Comparison of ENCODE assay signal across 9 mouse cellular contexts in genomic region chr3:144412538-144413272, GRCm38 (mm10).
DNase-seq lines count a peak whose midpoint lies in the region; ATAC-seq lines count a peak whose summit lies in the region.
"Had no signal": no experiment of that assay in that cellular context is flagged by ENCODE, and none has a peak within 500 bp of the region (broad histone marks: within the 10 kb centered on the region; RNA-seq: fewer than 3 reads in every experiment).

No protein-coding gene starts in this region.

- no peak for DNase-seq in heart, adult 9 months (ENCODE audit: low spot score in 2 of 2)
- DNase-seq in limb, embryonic 10.5 days (ENCODE audit: low spot score), result peak; percentile 44
- no peak for DNase-seq in layer of hippocampus, postnatal 14 days (ENCODE audit: low spot score in 2 of 2)
- no peak for DNase-seq in kidney, postnatal 36 days
- DNase-seq in layer of hippocampus, adult 9-11 months, result no peak

- no peaks in the 10 kb centered on the region for H3K27me3 ChIP-seq in heart, embryonic 14.5 days (ENCODE audit: control insufficient read depth, insufficient read depth, low read length)
- H3K27me3 ChIP-seq in embryonic facial prominence, embryonic 12.5 days, result no peaks in the 10 kb centered on the region
- no peaks in the 10 kb centered on the region for H3K27me3 ChIP-seq in limb, embryonic 10.5 days (ENCODE audit: low read depth, poor library complexity, severe bottlenecking)
- H3K27me3 ChIP-seq in stomach, embryonic 15.5 days (replicated peaks), result no peaks in the 10 kb centered on the region

- 0 out of 4 replicates have a peak overlapping the region, but pooled peaks of 1 of the 2 experiments have one; percentile 5 for H3K4me3 ChIP-seq in heart, embryonic 14.5 days (ENCODE audit: control insufficient read depth in 1 of 2, insufficient read depth in 1 of 2, low read depth in 1 of 2, low read length in 2 of 2)
- H3K4me3 ChIP-seq in embryonic facial prominence, embryonic 12.5 days, result no peak overlapping the region
- H3K4me3 ChIP-seq in limb, embryonic 10.5 days, result peak overlapping the region; percentile 27
- H3K4me3 ChIP-seq in stomach, embryonic 15.5 days (replicated peaks), result no peak overlapping the region
- H3K4me3 ChIP-seq: myocyte had no signal

- peak; percentile 52; the same call in 1 of the 2 replicates for ATAC-seq in heart, embryonic 14.5 days (ENCODE audit: insufficient number of reproducible peaks, insufficient read depth, low FRiP score, low read depth)
- no peak for ATAC-seq in embryonic facial prominence, embryonic 12.5 days (ENCODE audit: insufficient number of reproducible peaks, insufficient read depth, low FRiP score, low TSS enrichment)
- ATAC-seq in stomach, embryonic 15.5 days (ENCODE audit: insufficient read depth, low FRiP score, low read depth), result no peak

- peak overlapping the region; percentile 52 for H3K4me2 ChIP-seq in heart, embryonic 14.5 days (ENCODE audit: low read length)
- peak overlapping the region; percentile 33 for H3K4me2 ChIP-seq in embryonic facial prominence, embryonic 12.5 days (replicated peaks)
- 0 out of 2 replicates have a peak overlapping the region, but pooled peaks have one; percentile 5 for H3K4me2 ChIP-seq in stomach, embryonic 15.5 days

- H3K4me1 ChIP-seq in heart, embryonic 14.5 days (ENCODE audit: control insufficient read depth in 2 of 2, insufficient read depth in 2 of 2, low read length in 2 of 2), result peaks cover 5 to 6% of the 10 kb centered on the region in 2 experiments; a peak in 3 of 4 replicates
- peaks cover 22% of the 10 kb centered on the region for H3K4me1 ChIP-seq in embryonic facial prominence, embryonic 12.5 days
- H3K4me1 ChIP-seq in limb, embryonic 10.5 days, result peaks cover 24% of the 10 kb centered on the region
- peaks cover 9% of the 10 kb centered on the region for H3K4me1 ChIP-seq in stomach, embryonic 15.5 days

- no peaks in the 10 kb centered on the region for H3K36me3 ChIP-seq in heart, embryonic 14.5 days (ENCODE audit: control insufficient read depth, insufficient read depth, low read length)
- no peaks in the 10 kb centered on the region for H3K36me3 ChIP-seq in embryonic facial prominence, embryonic 12.5 days
- no peaks in the 10 kb centered on the region for H3K36me3 ChIP-seq in limb, embryonic 10.5 days
- H3K36me3 ChIP-seq in stomach, embryonic 15.5 days, result no peaks in the 10 kb centered on the region

- no peaks in the 10 kb centered on the region for H3K9me3 ChIP-seq in heart, embryonic 14.5 days (ENCODE audit: control insufficient read depth, low read length)
- H3K9me3 ChIP-seq in embryonic facial prominence, embryonic 12.5 days, result no peaks in the 10 kb centered on the region
- no peaks in the 10 kb centered on the region for H3K9me3 ChIP-seq in limb, embryonic 10.5 days (replicated peaks)
- no peaks in the 10 kb centered on the region for H3K9me3 ChIP-seq in stomach, embryonic 15.5 days

- WGBS in heart, embryonic 14.5 days, result 4% methylated on average over 10 of the region's 10 CpGs
- 2% methylated on average over 10 of the region's 10 CpGs for WGBS in embryonic facial prominence, embryonic 12.5 days
- WGBS in limb, embryonic 10.5 days, result 3% methylated on average over 10 of the region's 10 CpGs
- WGBS in stomach, embryonic 15.5 days, result 10% methylated on average over 10 of the region's 10 CpGs

- H3K27ac ChIP-seq in heart, embryonic 14.5 days (replicated peaks in 1 of 2; ENCODE audit: control insufficient read depth in 1 of 2, insufficient read depth in 1 of 2, low read depth in 2 of 2, low read length in 2 of 2), result no peak overlapping the region
- H3K27ac ChIP-seq in embryonic facial prominence, embryonic 12.5 days, result peak overlapping the region; percentile 41; the same call in 1 of the 2 replicates
- peak overlapping the region; percentile 42; the same call in 1 of the 2 replicates for H3K27ac ChIP-seq in limb, embryonic 10.5 days
- no peak overlapping the region for H3K27ac ChIP-seq in stomach, embryonic 15.5 days

- no peak overlapping the region for H3K9ac ChIP-seq in heart, embryonic 14.5 days (ENCODE audit: low read length)
- no peak overlapping the region for H3K9ac ChIP-seq in embryonic facial prominence, embryonic 12.5 days
- no peak overlapping the region for H3K9ac ChIP-seq in stomach, embryonic 15.5 days

Comparison
In these comparisons a context has a peak if more than half of its experiments do, and no peak if none do; other contexts are left out.
1. H3K27ac ChIP-seq: peak in embryonic facial prominence, embryonic 12.5 days (single experiment) and limb, embryonic 10.5 days (single experiment); none in heart, embryonic 14.5 days (0 of 2) and stomach, embryonic 15.5 days (single experiment).
2. Peak in every context shown above with its lines, with median percentiles within 50 percentile points of each other: H3K4me2 ChIP-seq.